Mouse (Mus musculus): ENCODE data around the gene Cdc42bpb.

DNA sequence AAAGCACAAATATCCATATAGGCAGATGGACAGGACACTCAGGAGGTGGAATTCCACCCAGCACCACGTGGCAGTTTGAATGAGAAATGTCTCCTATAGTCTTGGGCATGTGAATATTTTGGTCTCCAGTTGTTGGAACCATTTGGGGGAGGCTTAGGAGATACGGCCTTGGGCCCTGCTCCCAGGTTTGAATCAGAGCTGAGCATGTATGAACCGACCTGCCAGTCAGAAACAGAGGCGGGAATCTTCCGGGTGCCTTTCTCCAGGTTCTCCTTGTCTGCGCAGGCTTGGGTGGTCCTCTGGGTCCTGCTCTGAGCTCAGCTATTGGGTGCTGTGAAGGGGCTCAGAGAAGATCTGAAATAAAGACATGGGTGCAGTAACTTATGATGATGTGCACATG is 16.5 kb upstream of the Cdc42bpb start:
- TF ChIP-seq CTCF (IDR thresholded peaks at IDR 0.05; ENCODE audit: low read depth, low read length) (no peak), POLR2A (IDR thresholded peaks at IDR 0.05; ENCODE audit: extremely low read depth, insufficient read depth, low read length) (no peak)

All from liver, adult 2 months (tissue).